Mouse (Mus musculus): ENCODE results near the gene Olfr259.

Gene Olfr259

DNA sequence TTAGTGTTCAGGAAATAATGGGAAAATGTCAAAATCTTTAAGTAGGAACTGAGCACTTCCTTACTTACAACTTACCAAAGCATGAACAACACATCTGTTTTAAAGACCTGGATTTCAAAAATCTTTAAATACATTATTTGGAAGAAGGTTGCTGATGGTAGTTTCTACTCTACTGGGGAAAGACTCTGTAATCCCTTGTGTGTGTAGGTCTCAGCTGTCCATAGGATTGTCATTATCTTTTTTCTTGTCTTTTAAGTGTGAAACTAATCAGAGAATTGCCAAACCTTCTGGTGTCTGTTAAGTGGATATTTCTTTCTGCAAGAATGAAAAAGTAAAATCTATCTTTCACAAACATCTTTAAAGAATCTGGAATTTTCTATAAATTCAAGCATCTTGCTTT, at the start of gene Olfr259:
TSS of gene Olfr259 (minus strand) at position 101 of the 400 bp plus-strand sequence.
- no peak for DNase-seq (ENCODE audit: low spot score in 2 of 2)

DNA sequence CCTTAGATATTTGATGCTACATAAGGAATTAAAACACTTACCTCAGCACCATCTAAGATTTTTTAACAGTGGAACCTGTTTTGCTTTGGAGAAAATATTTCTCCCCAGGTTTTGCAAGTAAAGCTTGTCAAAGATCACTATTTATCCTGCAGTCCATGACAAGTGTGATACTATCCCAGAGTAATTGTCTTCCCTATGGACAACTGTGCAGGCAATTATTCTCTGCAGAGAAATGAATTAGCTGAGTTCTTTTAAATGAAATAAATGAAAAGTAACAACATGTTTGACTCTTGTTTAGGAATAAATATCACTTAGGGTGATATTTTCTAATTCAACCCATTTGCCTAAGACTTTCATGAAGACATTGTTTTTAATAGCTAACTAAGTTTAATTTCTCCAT, 38.2 kb upstream of the Olfr259 start, which contains the start of gene Olfr1111:
TSS of gene Olfr1111 (minus strand) at position 101 of the 400 bp plus-strand sequence.
- DNase-seq (ENCODE audit: low spot score in 2 of 2) = no peak

GRCm38 (mm10) chr2:87140200-87140599, 25.8 kb upstream of the Olfr259 start, which contains the start of gene Olfr1110:
Olfr1110 (minus strand) TSS chr2:87140300.
- no peak for DNase-seq (ENCODE audit: low spot score in 2 of 2)

DNA sequence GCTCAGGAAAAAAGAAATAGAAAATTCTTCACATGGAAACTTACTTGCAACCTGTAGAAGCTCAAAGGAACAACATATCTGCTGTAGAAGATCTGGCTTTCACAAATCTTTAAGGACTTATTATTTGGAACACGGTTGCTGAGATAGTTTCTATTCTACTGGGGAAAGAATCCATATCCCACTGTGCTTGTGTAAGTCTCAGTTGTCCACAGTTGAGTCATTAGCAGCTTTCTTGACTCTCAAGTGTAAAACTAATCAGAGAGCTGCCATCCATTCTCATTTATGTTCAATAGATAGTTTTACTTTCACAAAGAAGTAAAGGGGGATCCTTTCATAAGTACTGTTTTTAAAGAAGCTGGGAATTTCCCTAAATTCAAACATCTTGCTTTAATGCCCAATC, 18.5 kb downstream of the Olfr259 start, which contains the start of gene Olfr1109:
TSS of gene Olfr1109 (minus strand) at position 101 of the 400 bp plus-strand sequence.
- DNase-seq (ENCODE audit: low spot score in 2 of 2) = no peak

DNA sequence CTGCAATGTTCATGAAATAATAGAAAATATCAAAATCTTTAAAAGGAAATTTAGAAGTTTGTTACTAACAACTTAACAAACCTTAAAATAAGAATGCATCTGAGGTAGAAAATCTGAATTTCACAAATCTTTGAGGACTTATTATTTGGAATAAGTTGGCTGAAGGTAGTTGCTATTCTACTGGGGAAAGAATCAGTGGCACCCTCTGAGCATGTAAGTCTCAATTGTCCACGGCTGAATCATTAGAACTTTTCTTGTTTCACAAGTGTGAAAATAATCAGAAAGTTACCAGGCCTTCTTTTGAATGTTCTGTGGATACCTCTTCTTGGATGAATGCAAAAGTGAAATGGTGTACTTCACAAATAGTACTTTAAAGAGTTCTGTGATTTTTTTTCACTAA, 38.6 kb downstream of the Olfr259 start, which contains the start of gene Olfr1107:
TSS of gene Olfr1107 (minus strand) at position 101 of the 400 bp plus-strand sequence.
- no peak for DNase-seq (ENCODE audit: low spot score in 2 of 2)

Measured in heart, adult 9 months (tissue).